ENCODE assay signal across 8 mouse cellular contexts in genomic region chr1:133073327-133073856, GRCm38 (mm10). TPM values are rescaled to one million over a fixed set of nuclear protein-coding genes. Genes with fewer than 3 reads are reported as not detected.
DNase-seq lines count a peak whose midpoint lies in the region; ATAC-seq lines count a peak whose summit lies in the region.

No protein-coding gene starts in this region.

- peaks cover 61% of the 10 kb centered on the region for H3K4me1 ChIP-seq in forebrain, embryonic 13.5 days
- peaks cover 11% of the 10 kb centered on the region; the same call in 1 of the 2 replicates for H3K4me1 ChIP-seq in forebrain, embryonic 14.5 days (ENCODE audit: control insufficient read depth, insufficient read depth, low read length)
- peaks cover 92% of the 10 kb centered on the region for H3K4me1 ChIP-seq in heart, embryonic 13.5 days
- peaks cover 17% of the 10 kb centered on the region for H3K4me1 ChIP-seq in limb, embryonic 11.5 days (ENCODE audit: control insufficient read depth, insufficient read depth, low read length)

- H3K27ac ChIP-seq in forebrain, embryonic 13.5 days = peak overlapping the region; percentile 61
- no peak overlapping the region for H3K27ac ChIP-seq in forebrain, embryonic 14.5 days (ENCODE audit: low read depth, low read length)
- peak overlapping the region; percentile 83 for H3K27ac ChIP-seq in heart, embryonic 13.5 days (replicated peaks)
- H3K27ac ChIP-seq in limb, embryonic 11.5 days (replicated peaks; ENCODE audit: low read depth, low read length) = 0 out of 2 replicates have a peak overlapping the region, but pooled peaks have one; percentile 30

- ATAC-seq in forebrain, embryonic 13.5 days = no peak
- ATAC-seq in forebrain, embryonic 14.5 days = no peak
- ATAC-seq in heart, embryonic 13.5 days (ENCODE audit: extremely low read depth, insufficient number of reproducible peaks, low FRiP score, low TSS enrichment) = peak; percentile 63
- ATAC-seq in limb, embryonic 11.5 days (ENCODE audit: insufficient number of reproducible peaks, low FRiP score, low TSS enrichment, low read depth) = no peak

- no peak for DNase-seq in forebrain, embryonic 14.5 days (ENCODE audit: low spot score)
- no peak for DNase-seq in limb, embryonic 11.5 days (ENCODE audit: low spot score)
- DNase-seq in spleen, postnatal 36 days (ENCODE audit: low spot score in 2 of 2) = peak; percentile 77 to 79
- no peak for DNase-seq in ovary, postnatal 36 days (ENCODE audit: low spot score)
- DNase-seq in frontal cortex, postnatal 36 days (ENCODE audit: low spot score in 2 of 2) = no peak
- no peak for DNase-seq in frontal cortex, postnatal 10 days (ENCODE audit: low spot score in 2 of 2)

- H3K4me2 ChIP-seq in forebrain, embryonic 13.5 days = no peak overlapping the region
- no peak overlapping the region for H3K4me2 ChIP-seq in forebrain, embryonic 14.5 days (ENCODE audit: low read length)
- no peak overlapping the region for H3K4me2 ChIP-seq in heart, embryonic 13.5 days
- no peak overlapping the region for H3K4me2 ChIP-seq in limb, embryonic 11.5 days (ENCODE audit: low read depth, severe bottlenecking)

- peaks cover 91% of the 10 kb centered on the region for H3K36me3 ChIP-seq in forebrain, embryonic 13.5 days (ENCODE audit: poor library complexity, severe bottlenecking)
- H3K36me3 ChIP-seq in forebrain, embryonic 14.5 days (ENCODE audit: control insufficient read depth, insufficient read depth, low read length) = peaks cover 60% of the 10 kb centered on the region
- H3K36me3 ChIP-seq in heart, embryonic 13.5 days = peaks cover 33% of the 10 kb centered on the region
- no peaks in the 10 kb centered on the region for H3K36me3 ChIP-seq in limb, embryonic 11.5 days (ENCODE audit: control insufficient read depth, insufficient read depth, low read length)

- no peak overlapping the region for H3K9ac ChIP-seq in forebrain, embryonic 13.5 days
- no peak overlapping the region for H3K9ac ChIP-seq in forebrain, embryonic 14.5 days (ENCODE audit: low read length)
- H3K9ac ChIP-seq in heart, embryonic 13.5 days = peak overlapping the region; percentile 37
- 0 out of 2 replicates have a peak overlapping the region, but pooled peaks have one; percentile 17 for H3K9ac ChIP-seq in limb, embryonic 11.5 days (ENCODE audit: low read length)

- H3K9me3 ChIP-seq in forebrain, embryonic 13.5 days (replicated peaks) = no peaks in the 10 kb centered on the region
- H3K9me3 ChIP-seq in forebrain, embryonic 14.5 days (replicated peaks; ENCODE audit: control insufficient read depth, low read length) = no peaks in the 10 kb centered on the region
- no peaks in the 10 kb centered on the region for H3K9me3 ChIP-seq in heart, embryonic 13.5 days
- H3K9me3 ChIP-seq in limb, embryonic 11.5 days (ENCODE audit: control insufficient read depth, low read length) = no peaks in the 10 kb centered on the region

- no peaks in the 10 kb centered on the region for H3K27me3 ChIP-seq in forebrain, embryonic 13.5 days
- no peaks in the 10 kb centered on the region for H3K27me3 ChIP-seq in forebrain, embryonic 14.5 days (replicated peaks; ENCODE audit: control insufficient read depth, insufficient read depth, low read length)
- H3K27me3 ChIP-seq in heart, embryonic 13.5 days (replicated peaks) = no peaks in the 10 kb centered on the region
- no peaks in the 10 kb centered on the region for H3K27me3 ChIP-seq in limb, embryonic 11.5 days (ENCODE audit: control insufficient read depth, insufficient read depth, low read length)

- no peak overlapping the region for H3K4me3 ChIP-seq in forebrain, embryonic 13.5 days
- H3K4me3 ChIP-seq in forebrain, embryonic 14.5 days (ENCODE audit: low read depth, low read length) = no peak overlapping the region
- H3K4me3 ChIP-seq in heart, embryonic 13.5 days = no peak overlapping the region
- no peak overlapping the region for H3K4me3 ChIP-seq in limb, embryonic 11.5 days (ENCODE audit: low read depth, low read length)

- WGBS in forebrain, embryonic 13.5 days = 62% methylated on average over 9 of the region's 9 CpGs
- 68% methylated on average over 9 of the region's 9 CpGs for WGBS in forebrain, embryonic 14.5 days
- 27% methylated on average over 9 of the region's 9 CpGs for WGBS in heart, embryonic 13.5 days
- 45% methylated on average over 9 of the region's 9 CpGs for WGBS in limb, embryonic 11.5 days

RNA-seq across cellular contexts. Expression of gene Pik3c2b, which starts 27.9 kb away (rescaled TPM):
- 15.5 and 15.9 TPM in 2 replicates for polyA plus RNA-seq in forebrain, embryonic 13.5 days (2015; fragmentation: Nextera tagmentation; extraction: Ambion mirVana)
- polyA plus RNA-seq in forebrain, embryonic 14.5 days (2014; fragmentation: Nextera tagmentation; extraction: Ambion mirVana) = 9.6 and 11.6 TPM in 2 replicates
- polyA plus RNA-seq in heart, embryonic 13.5 days (2015; fragmentation: Nextera tagmentation; extraction: Ambion mirVana) = 8.5 and 9.5 TPM in 2 replicates
- polyA plus RNA-seq in limb, embryonic 11.5 days (2014; fragmentation: Nextera tagmentation; extraction: Ambion mirVana) = 6.4 and 7.7 TPM in 2 replicates

RNA-seq across cellular contexts. Expression of gene Mdm4, which starts 43.0 kb away (rescaled TPM):
- polyA plus RNA-seq in forebrain, embryonic 13.5 days (2015; fragmentation: Nextera tagmentation; extraction: Ambion mirVana) = 44.8 and 46.3 TPM in 2 replicates
- 35.7 and 47.9 TPM in 2 replicates for polyA plus RNA-seq in forebrain, embryonic 14.5 days (2014; fragmentation: Nextera tagmentation; extraction: Ambion mirVana)
- polyA plus RNA-seq in heart, embryonic 13.5 days (2015; fragmentation: Nextera tagmentation; extraction: Ambion mirVana) = 19.2 and 23.4 TPM in 2 replicates
- polyA plus RNA-seq in limb, embryonic 11.5 days (2014; fragmentation: Nextera tagmentation; extraction: Ambion mirVana) = 33.2 and 41.5 TPM in 2 replicates

RNA-seq across cellular contexts. Expression of gene Ppp1r15b, which starts 57.6 kb away (rescaled TPM):
- 34.8 and 38.6 TPM in 2 replicates for polyA plus RNA-seq in forebrain, embryonic 13.5 days (2015; fragmentation: Nextera tagmentation; extraction: Ambion mirVana)
- polyA plus RNA-seq in forebrain, embryonic 14.5 days (2014; fragmentation: Nextera tagmentation; extraction: Ambion mirVana) = 26.6 and 31.6 TPM in 2 replicates
- polyA plus RNA-seq in heart, embryonic 13.5 days (2015; fragmentation: Nextera tagmentation; extraction: Ambion mirVana) = 24.2 and 24.8 TPM in 2 replicates
- polyA plus RNA-seq in limb, embryonic 11.5 days (2014; fragmentation: Nextera tagmentation; extraction: Ambion mirVana) = 46.7 and 55.6 TPM in 2 replicates

Comparison
In these comparisons a context has a peak if more than half of its experiments do, and no peak if none do; other contexts are left out.
1. H3K9ac ChIP-seq: peak in heart, embryonic 13.5 days (single experiment) and limb, embryonic 11.5 days (single experiment); none in forebrain, embryonic 13.5 days (single experiment) and forebrain, embryonic 14.5 days (single experiment).
2. DNase-seq: peak in spleen, postnatal 36 days (2 of 2); none in forebrain, embryonic 14.5 days (single experiment), limb, embryonic 11.5 days (single experiment), ovary, postnatal 36 days (single experiment), frontal cortex, postnatal 36 days (0 of 2) and frontal cortex, postnatal 10 days (0 of 2).